Mouse (Mus musculus) midbrain, embryonic 15.5 days (tissue): ENCODE results near the gene Wnt9a. TPM values are rescaled to one million over a fixed set of nuclear protein-coding genes. Genes with fewer than 3 reads are reported as not detected.
A peak's percentile ranks its signal among the peaks of the same experiment; 100 is the strongest.

Experiments
- ATAC-seq: fragments of 200-750 bp; cut with Nextera tagmentation; replicated peaks from 2 replicates; pipeline ENCODE4 v1.8.0; 2017; ENCODE audit warnings: moderate TSS enrichment
- H3K27ac ChIP-seq: fragments of 300-500 bp; sonication (generic); 2 replicates; pipeline ENCODE4 v1.5.1; 2015; ENCODE audit warnings: mild to moderate bottlenecking, inconsistent platforms
- H3K27me3 ChIP-seq: fragments of 300-500 bp; sonication (generic); replicated peaks from 2 replicates; pipeline ENCODE4 v1.6.1; 2015; ENCODE audit warnings: inconsistent platforms
- H3K36me3 ChIP-seq: fragments of 300-500 bp; sonication (generic); replicated peaks from 2 replicates; pipeline ENCODE4 v1.6.1; 2015; ENCODE audit warnings: inconsistent platforms
- H3K4me1 ChIP-seq: fragments of 300-500 bp; sonication (generic); 2 replicates; pipeline ENCODE4 v1.6.1; 2015; ENCODE audit warnings: inconsistent platforms
- H3K4me2 ChIP-seq: fragments of 300-500 bp; sonication (generic); 2 replicates; pipeline ENCODE4 v1.6.1; 2015; ENCODE audit warnings: inconsistent platforms, mild to moderate bottlenecking, moderate library complexity
- H3K4me3 ChIP-seq: fragments of 300-500 bp; sonication (generic); 2 replicates; pipeline ENCODE4 v1.5.1; 2015; ENCODE audit warnings: mild to moderate bottlenecking, inconsistent platforms
- H3K9ac ChIP-seq: fragments of 300-500 bp; sonication (generic); 2 replicates; pipeline ENCODE4 v1.6.1; 2015; ENCODE audit warnings: mild to moderate bottlenecking, inconsistent platforms
- H3K9me3 ChIP-seq: fragments of 300-500 bp; sonication (generic); 2 replicates; pipeline ENCODE4 v1.6.1; 2016; ENCODE audit warnings: inconsistent platforms
- WGBS: fragments of 180-500 bp; shearing (Covaris S2); methylation state at CpG from one replicate; pipeline ENCODE4 v1.1.7; 2015; ENCODE audit warnings: mixed read lengths; 5-methylcytosine and 5-hydroxymethylcytosine counted together
- polyA plus RNA-seq: library from polyadenylated mRNA; unstranded; fragments of >200 nt; fragmentation: Nextera tagmentation; extraction: Ambion mirVana; gene quantifications from 2 replicates; pipeline ENCODE4 v1.2.1, GENCODE M21; 2015

Wnt9a gene
- 3.8 and 3.9 TPM in 2 replicates for polyA plus RNA-seq

DNA sequence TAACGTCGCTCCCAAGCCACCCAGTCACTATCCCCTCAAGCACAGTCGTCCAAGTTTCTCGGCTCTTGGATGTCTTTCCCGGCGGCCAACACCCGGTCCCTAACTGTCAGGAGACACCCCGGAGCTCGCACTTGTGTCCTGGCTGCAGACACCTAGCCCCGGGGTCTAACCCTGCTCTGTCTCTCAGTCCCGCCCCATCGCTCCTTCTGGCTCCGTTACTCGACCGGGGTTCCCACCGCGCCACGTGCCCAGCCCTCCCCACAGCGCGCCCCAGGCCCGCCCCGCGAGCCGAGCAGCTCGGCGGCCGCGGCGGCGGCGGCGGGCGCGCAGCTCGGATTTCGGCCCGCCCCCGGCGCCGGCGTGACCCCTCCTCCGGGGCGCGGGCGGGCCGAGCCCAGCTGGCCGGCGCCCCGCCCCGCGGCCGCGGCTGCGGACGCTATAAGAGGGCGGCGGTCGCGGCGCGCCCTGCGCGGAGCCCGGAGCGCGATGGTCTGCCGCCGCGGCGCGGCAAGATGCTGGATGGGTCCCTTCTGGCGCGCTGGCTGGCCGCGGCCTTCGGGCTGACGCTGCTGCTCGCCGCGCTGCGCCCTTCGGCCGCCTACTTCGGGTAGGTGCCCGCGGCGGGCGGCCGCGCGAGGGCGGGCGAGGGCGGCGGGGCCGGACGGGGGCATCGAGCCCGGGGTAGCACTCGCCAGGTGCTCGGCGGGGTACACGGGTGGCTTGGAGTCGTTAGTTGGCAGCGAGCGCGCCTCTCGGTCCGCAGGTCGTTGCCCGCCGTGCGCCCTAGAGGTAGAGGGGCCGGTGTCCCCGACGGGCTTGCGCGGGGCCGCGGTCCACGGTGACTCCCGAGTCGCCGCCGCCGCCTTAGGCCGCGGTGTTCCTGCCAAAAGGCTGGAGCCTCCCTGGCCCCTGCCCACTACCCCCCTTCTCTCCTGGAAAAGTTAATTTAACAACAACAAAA, at the start of gene Wnt9a:
TSS of gene Wnt9a (plus strand) at position 468 of the 961 bp plus-strand sequence.
- peaks cover 78% of the 10 kb centered on the region for H3K27me3 ChIP-seq
- WGBS: under 1% methylated on average over 114 of the region's 128 CpGs

DNA sequence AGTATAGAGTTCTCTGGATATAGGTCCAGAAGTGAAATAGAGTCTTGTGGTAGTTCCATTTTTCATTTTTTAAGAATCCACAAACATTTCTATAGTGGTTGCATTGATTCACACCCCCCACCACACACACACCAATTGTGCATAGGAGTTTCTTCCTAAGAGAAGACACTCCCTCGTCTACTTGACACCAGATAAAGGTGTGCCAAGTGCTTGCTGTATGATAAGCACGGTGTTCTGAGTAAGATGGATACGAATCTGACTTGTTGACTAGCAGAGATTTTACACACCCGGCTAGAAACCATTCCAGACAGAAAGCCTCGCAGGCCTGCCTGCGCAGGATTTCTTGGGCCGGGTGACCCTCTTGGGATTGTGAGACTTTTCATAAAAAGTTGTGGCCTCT, 47.1 kb upstream of the Wnt9a start:
- H3K36me3 ChIP-seq: no peaks in the 10 kb centered on the region
- no peak overlapping the region for H3K4me2 ChIP-seq
- no peak overlapping the region for H3K27ac ChIP-seq
- WGBS: 90% methylated on average over 7 of the region's 7 CpGs
- no peak for ATAC-seq
- H3K4me1 ChIP-seq: peaks cover 10% of the 10 kb centered on the region
- no peaks in the 10 kb centered on the region for H3K9me3 ChIP-seq
- H3K9ac ChIP-seq: no peak overlapping the region
- peaks cover 17% of the 10 kb centered on the region for H3K27me3 ChIP-seq
- no peak overlapping the region for H3K4me3 ChIP-seq

More for the DNA sequence above, at the start of gene Wnt9a:
- Histone ChIP-seq H3K4me1 (peaks cover 36% of the 10 kb centered on the region), H3K9me3 (no peaks in the 10 kb centered on the region), H3K4me2 (peak within 1 kb of the TSS; percentile 94), H3K27ac (no peak within 1 kb of the TSS), H3K36me3 (no peaks in the 10 kb centered on the region), H3K4me3 (peak within 1 kb of the TSS; percentile 55), H3K9ac (peak within 1 kb of the TSS; percentile 54)
- 0 out of 2 replicates have a peak, but pooled peaks have one; percentile 27 for ATAC-seq

DNA sequence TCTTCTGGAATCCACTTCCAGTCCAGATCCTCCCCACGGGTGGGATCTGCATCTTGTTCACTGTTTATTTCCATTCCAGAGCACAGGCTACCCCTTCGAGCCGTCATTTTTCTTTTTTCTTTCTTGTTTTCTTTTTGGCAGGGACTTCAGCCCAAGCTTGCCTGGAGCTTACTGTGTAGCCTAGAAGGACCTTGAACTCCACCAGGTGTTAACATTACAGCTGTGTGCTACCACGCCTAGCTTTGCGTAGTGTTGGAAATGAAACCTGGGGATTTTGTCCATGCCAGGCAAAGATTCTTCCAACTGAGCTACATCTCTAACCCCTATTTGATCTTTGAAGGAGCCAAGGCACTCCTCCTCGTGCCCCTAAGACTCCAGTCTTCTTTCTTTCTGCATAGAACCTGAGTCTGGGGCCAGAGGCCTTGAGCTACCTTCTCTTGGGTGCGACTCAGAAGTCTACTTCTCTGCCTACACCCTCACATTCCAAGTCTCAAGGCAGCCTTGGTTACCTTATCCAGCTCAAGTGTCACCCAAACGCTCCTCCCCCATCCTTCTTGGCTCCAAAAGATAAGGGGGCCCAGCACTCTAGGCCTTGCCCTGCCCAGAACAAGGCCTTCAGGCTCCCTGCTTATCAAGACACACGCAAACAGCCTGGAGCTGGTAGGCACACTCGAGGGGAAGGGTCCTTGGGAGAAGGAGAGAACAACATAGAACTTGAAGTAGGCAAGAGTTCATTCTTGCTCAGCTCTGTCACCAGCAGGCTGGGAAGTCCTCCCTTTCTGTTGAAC, 45.8 kb upstream of the Wnt9a start:
- Histone ChIP-seq H3K4me1 (peaks cover 10% of the 10 kb centered on the region), H3K4me2 (no peak overlapping the region), H3K9ac (no peak overlapping the region), H3K4me3 (no peak overlapping the region), H3K36me3 (no peaks in the 10 kb centered on the region), H3K27ac (no peak overlapping the region), H3K9me3 (no peaks in the 10 kb centered on the region), H3K27me3 (peaks cover 22% of the 10 kb centered on the region)
- no peak for ATAC-seq
- 89% methylated on average over 10 of the region's 10 CpGs for WGBS

DNA sequence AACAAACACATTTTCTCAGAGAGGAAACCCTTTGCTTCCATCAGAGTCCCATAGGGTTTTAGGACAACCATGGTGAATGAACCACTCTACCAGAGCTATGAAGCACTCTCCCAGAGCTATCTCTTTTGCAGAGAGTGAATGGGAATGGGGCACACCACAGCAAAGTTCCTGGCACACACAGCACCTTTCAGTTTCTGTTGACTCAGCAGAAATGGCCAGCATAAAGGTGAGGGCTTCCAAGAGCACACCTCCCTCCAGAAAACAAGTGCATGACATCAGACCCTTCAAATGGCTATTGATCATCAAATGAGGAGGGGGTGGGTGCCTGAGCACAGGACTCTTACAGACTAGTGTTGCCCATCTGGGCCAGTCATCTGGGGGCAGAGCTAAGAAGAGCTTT, 44.4 kb upstream of the Wnt9a start:
- Histone ChIP-seq H3K36me3 (no peaks in the 10 kb centered on the region), H3K4me2 (no peak overlapping the region), H3K4me3 (no peak overlapping the region), H3K27me3 (peaks cover 36% of the 10 kb centered on the region), H3K9ac (no peak overlapping the region), H3K9me3 (no peaks in the 10 kb centered on the region), H3K4me1 (peaks cover 10% of the 10 kb centered on the region), H3K27ac (no peak overlapping the region)
- ATAC-seq: no peak

DNA sequence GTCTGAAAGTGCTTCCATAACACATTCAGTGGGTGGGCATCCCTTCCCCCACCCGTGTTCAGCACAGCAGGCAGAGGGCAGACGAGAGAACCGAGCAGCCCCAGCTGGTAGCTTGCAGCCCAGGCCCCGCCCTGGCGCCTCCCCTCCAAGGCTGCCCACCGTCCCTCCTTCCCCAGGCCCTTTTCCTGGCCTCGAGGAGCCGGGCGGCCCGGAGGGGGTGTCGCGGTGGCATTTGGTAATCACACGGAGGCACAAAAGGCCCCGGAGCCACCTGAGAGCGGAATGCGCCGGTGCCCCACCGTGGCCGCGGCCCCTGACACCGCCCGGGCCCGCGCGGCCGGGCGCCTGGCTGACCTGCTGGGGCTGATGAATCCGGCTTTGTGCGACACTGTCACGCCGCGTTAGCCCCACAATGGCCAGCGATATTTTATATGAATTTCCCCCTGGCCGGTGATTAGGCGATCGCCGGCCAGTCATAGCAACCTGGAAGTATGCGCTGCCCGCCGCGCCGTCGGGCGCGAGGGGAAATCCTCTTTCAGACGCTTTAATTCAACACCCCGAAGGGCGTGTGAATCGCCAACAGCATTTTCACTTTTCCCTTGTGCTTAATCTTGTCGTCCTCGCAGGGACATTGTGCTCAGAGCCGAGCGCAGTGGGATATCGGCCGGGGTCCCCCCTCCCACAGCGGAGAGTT, 42.7 kb upstream of the Wnt9a start:
- ATAC-seq: peak; percentile 95
- H3K9ac ChIP-seq: peak overlapping the region; percentile 62
- peaks cover 10% of the 10 kb centered on the region for H3K4me1 ChIP-seq
- under 1% methylated on average over 56 of the region's 56 CpGs for WGBS
- no peaks in the 10 kb centered on the region for H3K36me3 ChIP-seq
- H3K4me2 ChIP-seq: peak overlapping the region; percentile 78
- H3K4me3 ChIP-seq: peak overlapping the region; percentile 47
- H3K27ac ChIP-seq: peak overlapping the region; percentile 57; the same call in 1 of the 2 replicates
- H3K9me3 ChIP-seq: no peaks in the 10 kb centered on the region
- H3K27me3 ChIP-seq: peaks cover 37% of the 10 kb centered on the region

DNA sequence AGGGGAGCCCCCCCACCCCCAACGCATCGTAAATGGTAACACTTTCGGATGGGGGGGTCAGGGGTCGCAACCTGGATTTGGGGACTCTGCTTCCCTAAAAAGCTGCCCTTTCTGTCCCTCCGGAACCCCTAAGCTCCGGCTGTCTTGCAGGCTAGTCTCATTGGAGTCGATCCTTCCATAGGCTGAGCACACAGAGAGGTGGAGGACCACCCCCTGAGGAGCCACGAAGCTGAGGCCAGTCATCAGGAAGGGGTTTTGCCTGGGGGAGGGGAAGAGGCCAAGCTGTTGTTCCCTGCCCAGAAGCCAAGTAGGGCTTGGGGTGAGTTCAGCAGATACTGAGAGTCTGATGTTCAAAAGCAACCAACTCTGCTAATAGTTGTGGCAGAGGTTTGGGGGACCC, 42.1 kb upstream of the Wnt9a start:
- H3K36me3 ChIP-seq: no peaks in the 10 kb centered on the region
- H3K4me3 ChIP-seq: peak overlapping the region; percentile 47
- peak; percentile 51; the same call in 1 of the 2 replicates for ATAC-seq
- 6% methylated on average over 8 of the region's 8 CpGs for WGBS
- peaks cover 10% of the 10 kb centered on the region for H3K4me1 ChIP-seq
- H3K27ac ChIP-seq: peak overlapping the region; percentile 57; the same call in 1 of the 2 replicates
- H3K27me3 ChIP-seq: peaks cover 37% of the 10 kb centered on the region
- H3K9ac ChIP-seq: peak overlapping the region; percentile 62
- no peaks in the 10 kb centered on the region for H3K9me3 ChIP-seq
- H3K4me2 ChIP-seq: peak overlapping the region; percentile 78

DNA sequence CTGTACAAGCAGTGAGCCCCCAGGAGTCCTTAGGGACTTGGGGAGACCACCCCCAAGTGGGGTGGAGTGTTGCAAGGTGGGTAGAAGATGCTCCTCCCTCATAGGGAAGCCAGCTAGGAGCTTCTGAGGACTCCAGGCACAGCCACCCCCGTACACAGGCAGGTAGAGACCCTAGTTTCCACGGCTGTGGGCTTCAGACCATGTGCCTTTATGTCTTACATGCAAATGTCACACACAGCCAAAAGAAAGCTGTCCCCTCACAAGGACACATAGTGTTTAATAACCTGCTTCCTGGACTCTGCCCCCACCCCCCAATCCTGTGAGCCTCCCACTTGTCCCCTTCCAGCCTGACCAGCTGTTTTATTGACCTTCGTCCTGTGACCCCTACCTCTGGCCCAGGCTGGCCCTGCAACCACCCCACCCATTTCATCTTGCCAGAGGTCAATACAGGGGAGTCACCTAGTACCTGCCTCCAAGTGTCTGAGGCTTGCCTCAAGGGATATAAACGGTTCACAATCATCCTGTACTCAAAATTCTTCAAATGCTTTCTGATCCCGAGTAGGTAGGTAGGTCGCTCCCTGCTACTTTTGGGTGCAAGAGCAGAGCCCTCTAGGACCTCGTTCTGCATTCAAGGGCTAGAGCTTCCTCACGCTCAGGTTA, 41.4 kb upstream of the Wnt9a start:
- H3K27ac ChIP-seq: no peak overlapping the region

DNA sequence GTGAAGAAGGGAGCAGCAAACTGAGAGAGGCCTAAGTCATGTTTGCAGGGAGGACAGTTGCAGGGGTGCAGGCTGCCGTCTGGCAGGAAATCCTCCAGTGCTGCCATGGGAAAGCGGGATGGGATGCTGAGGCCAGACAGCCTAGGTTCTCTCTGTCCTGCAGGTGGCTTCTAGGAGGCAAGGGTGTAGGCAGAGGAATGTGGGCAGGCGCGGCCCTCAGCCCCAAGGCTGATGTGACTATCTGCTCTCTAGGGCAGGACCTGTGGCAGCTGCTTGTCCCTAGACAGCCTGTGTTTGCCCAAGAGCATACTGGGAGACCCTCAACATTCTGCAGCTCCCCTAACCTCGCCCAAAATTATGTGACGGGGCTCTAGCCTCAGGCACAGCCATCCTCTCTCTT, 40.0 kb upstream of the Wnt9a start:
- Histone ChIP-seq H3K4me3 (no peak overlapping the region), H3K9ac (no peak overlapping the region), H3K36me3 (no peaks in the 10 kb centered on the region), H3K4me2 (no peak overlapping the region), H3K27ac (no peak overlapping the region), H3K4me1 (peaks cover 10% of the 10 kb centered on the region), H3K9me3 (no peaks in the 10 kb centered on the region), H3K27me3 (peaks cover 26% of the 10 kb centered on the region)
- ATAC-seq: no peak
- WGBS: 26% methylated on average over 6 of the region's 6 CpGs

More for the DNA sequence above, 41.4 kb upstream of the Wnt9a start:
- no peak overlapping the region for H3K4me2 ChIP-seq
- no peak overlapping the region for H3K4me3 ChIP-seq
- H3K27me3 ChIP-seq: peaks cover 36% of the 10 kb centered on the region
- H3K9me3 ChIP-seq: no peaks in the 10 kb centered on the region
- peaks cover 10% of the 10 kb centered on the region for H3K4me1 ChIP-seq
- no peaks in the 10 kb centered on the region for H3K36me3 ChIP-seq
- no peak overlapping the region for H3K9ac ChIP-seq
- 49% methylated on average over 8 of the region's 8 CpGs for WGBS
- ATAC-seq: no peak

DNA sequence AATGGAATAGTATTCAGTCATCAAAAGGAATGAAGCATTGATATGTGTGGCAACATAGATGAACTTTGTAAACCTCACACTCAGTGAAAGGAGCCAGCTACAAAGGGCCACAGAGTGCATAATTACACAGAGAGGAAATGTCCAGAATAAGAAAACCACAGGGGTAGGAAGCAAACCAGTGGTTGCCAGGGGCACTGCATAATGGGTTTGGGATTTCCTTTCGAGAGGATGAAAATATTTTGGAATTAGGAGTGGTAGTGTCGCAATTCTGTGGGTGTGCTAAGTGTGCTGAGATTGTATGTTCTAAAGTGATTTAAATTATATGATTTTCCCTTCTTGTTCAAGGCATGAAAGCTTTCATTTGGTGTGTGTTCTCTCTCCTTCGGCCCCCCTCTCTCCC, 32.5 kb upstream of the Wnt9a start:
- Histone ChIP-seq H3K9me3 (no peaks in the 10 kb centered on the region), H3K36me3 (no peaks in the 10 kb centered on the region), H3K4me3 (no peak overlapping the region), H3K27ac (no peak overlapping the region), H3K27me3 (peaks cover 3% of the 10 kb centered on the region), H3K4me1 (no peaks in the 10 kb centered on the region), H3K9ac (no peak overlapping the region), H3K4me2 (no peak overlapping the region)
- no peak for ATAC-seq
- 60% methylated on average over 3 of the region's 3 CpGs for WGBS

DNA sequence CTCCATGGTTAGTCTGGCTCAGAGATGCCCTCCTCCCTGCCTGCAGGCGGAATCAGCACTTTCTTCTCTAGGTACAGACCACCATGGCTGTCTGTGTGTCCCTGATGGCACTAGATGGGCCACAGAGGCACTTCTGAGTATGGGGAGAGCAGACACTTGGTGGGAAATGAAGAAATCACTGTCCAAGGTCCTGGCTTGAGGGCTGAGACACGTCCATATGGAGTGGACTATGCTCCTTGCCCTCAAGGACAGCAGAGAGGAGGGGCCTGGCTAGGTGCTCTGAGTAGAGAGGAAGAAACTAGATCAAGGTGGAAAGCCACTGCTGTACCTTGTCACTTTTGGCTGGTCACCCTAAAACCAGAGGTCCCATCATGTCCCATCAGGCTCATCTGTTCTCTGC, 29.9 kb upstream of the Wnt9a start:
- Histone ChIP-seq H3K9me3 (no peaks in the 10 kb centered on the region), H3K4me2 (no peak overlapping the region), H3K4me1 (no peaks in the 10 kb centered on the region), H3K9ac (no peak overlapping the region), H3K36me3 (no peaks in the 10 kb centered on the region), H3K27ac (no peak overlapping the region), H3K4me3 (no peak overlapping the region), H3K27me3 (peaks cover 6% of the 10 kb centered on the region)
- no peak for ATAC-seq
- WGBS: 44% methylated on average over 2 of the region's 2 CpGs

DNA sequence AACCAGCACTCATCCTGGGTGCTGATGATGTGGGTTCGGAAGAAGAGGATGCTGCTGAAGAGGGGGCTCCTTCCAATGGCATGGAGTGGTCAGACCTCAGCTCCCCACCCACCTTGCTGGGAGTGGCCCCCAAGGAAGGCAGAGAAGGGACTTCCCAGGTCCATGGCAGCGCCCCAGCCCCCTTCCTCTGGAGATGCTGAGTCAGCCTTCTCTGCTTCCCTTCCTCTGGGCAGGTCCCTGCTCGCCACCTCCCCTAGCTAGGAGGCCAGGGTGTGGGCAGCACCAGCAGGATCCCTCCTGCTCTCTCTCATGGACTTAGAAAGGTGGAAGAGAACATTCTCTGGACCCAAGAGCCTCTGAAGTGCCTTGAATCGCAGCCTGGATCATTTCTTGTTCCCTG, 28.7 kb upstream of the Wnt9a start:
- Histone ChIP-seq H3K9ac (no peak overlapping the region), H3K27me3 (peaks cover 10% of the 10 kb centered on the region), H3K27ac (no peak overlapping the region), H3K4me2 (no peak overlapping the region), H3K4me3 (no peak overlapping the region), H3K9me3 (no peaks in the 10 kb centered on the region), H3K4me1 (no peaks in the 10 kb centered on the region), H3K36me3 (no peaks in the 10 kb centered on the region)
- WGBS: 88% methylated on average over 4 of the region's 4 CpGs
- ATAC-seq: no peak
